Mouse (Mus musculus) kidney, postnatal 0 days (tissue): ENCODE results near the gene Cox7a2. TPM values are rescaled to one million over a fixed set of nuclear protein-coding genes. Genes with fewer than 3 reads are reported as not detected.

Experiments used
- ATAC-seq: fragments of 200-750 bp; cut with Nextera tagmentation; replicated peaks from 2 replicates; pipeline ENCODE4 v1.8.0; 2017; ENCODE audit warnings: low read depth, moderate number of reproducible peaks, moderate TSS enrichment, moderate library complexity; ENCODE audit not compliant: low FRiP score
- DNase-seq: peaks from one replicate; pipeline ENCODE4 v3.0.0-alpha.2; 2016; ENCODE audit warnings: low spot score
- H3K27ac ChIP-seq: fragments of 300-500 bp; sonication (generic); 2 replicates; pipeline ENCODE4 v1.5.1; 2014; ENCODE audit warnings: mild to moderate bottlenecking
- H3K27me3 ChIP-seq: fragments of 300-500 bp; sonication (generic); 2 replicates; pipeline ENCODE4 v1.6.1; 2014; ENCODE audit warnings: low read length, mixed read lengths; ENCODE audit not compliant: insufficient read depth
- H3K36me3 ChIP-seq: fragments of 300-500 bp; sonication (generic); 2 replicates; pipeline ENCODE4 v1.6.1; 2014; ENCODE audit warnings: low read length, mixed read lengths; ENCODE audit not compliant: insufficient read depth
- H3K4me1 ChIP-seq: fragments of 300-500 bp; sonication (generic); replicated peaks from 2 replicates; pipeline ENCODE4 v1.6.1; 2014; ENCODE audit warnings: antibody characterized with exemption, low read length, mixed read lengths; ENCODE audit not compliant: insufficient read depth
- H3K4me2 ChIP-seq: fragments of 300-500 bp; sonication (generic); 2 replicates; pipeline ENCODE4 v1.6.1; 2014; ENCODE audit warnings: mild to moderate bottlenecking, low read length, moderate library complexity, mixed read lengths
- H3K4me3 ChIP-seq: fragments of 300-500 bp; sonication (generic); replicated peaks from 2 replicates; pipeline ENCODE4 v1.5.1; 2014; ENCODE audit warnings: low read depth, low read length
- H3K9ac ChIP-seq: fragments of 300-500 bp; sonication (generic); 2 replicates; pipeline ENCODE4 v1.6.1; 2014; ENCODE audit warnings: low read depth, low read length
- H3K9me3 ChIP-seq: fragments of 300-500 bp; sonication (generic); replicated peaks from 2 replicates; pipeline ENCODE4 v1.6.1; 2016; ENCODE audit warnings: low read length, inconsistent platforms, mixed read lengths
- CTCF ChIP-seq: IDR thresholded peaks from 2 replicates; pipeline ENCODE4 v1.5.1; 2016; ENCODE audit warnings: antibody characterized with exemption, low read depth, mild to moderate bottlenecking, moderate library complexity
- WGBS: fragments of 180-500 bp; shearing (Covaris S2); extraction: QIAGEN DNeasy Blood & Tissue Kit; methylation state at CpG from one replicate; pipeline ENCODE4 v1.1.7; 2014; 5-methylcytosine and 5-hydroxymethylcytosine counted together
- polyA plus RNA-seq: library from polyadenylated mRNA; unstranded; fragments of >200 nt; fragmentation: Nextera tagmentation; extraction: Ambion mirVana; gene quantifications from 2 replicates; pipeline ENCODE4 v1.2.1, GENCODE M21; 2015

Cox7a2 gene
- polyA plus RNA-seq, 1 experiment from 2014 or later, result 1,379 TPM

GRCm38 (mm10) chr9:79766991-79767545 lies 7.4 kb upstream of the Cox7a2 start:
- DNase-seq, result no peak
- Histone ChIP-seq H3K4me3 (no peak overlapping the region), H3K27me3 (no peaks in the 10 kb centered on the region), H3K9me3 (no peaks in the 10 kb centered on the region), H3K9ac (no peak overlapping the region), H3K36me3 (0 out of 2 replicates have a peak, but pooled peaks cover 2% of the 10 kb centered on the region), H3K4me2 (no peak overlapping the region), H3K4me1 (no peaks in the 10 kb centered on the region), H3K27ac (no peak overlapping the region)
- WGBS, result 80% methylated on average over 5 of the region's 5 CpGs
- no peak for TF ChIP-seq CTCF
- ATAC-seq, result peak; percentile 72

DNA sequence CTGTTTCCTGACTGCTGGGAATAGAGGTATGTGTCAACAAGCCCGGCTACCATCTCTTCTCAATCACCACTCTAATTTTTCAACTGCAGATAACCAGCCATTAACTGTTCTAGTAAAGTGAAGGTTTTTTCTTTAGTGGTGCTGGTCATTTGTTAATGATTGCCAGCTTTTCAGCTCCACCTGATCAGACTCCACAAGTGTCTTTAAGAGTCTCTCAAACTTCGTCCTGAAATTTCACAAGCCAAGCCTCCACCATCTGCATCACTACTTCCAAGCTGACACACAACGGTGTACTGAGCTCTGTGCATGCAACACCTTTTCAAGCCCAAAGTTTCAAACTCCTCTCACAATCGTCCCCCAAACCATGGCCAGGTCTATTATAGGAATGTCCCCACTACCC lies 5.7 kb upstream of the Cox7a2 start:
- 0 out of 2 replicates have a peak, but pooled peaks cover 2% of the 10 kb centered on the region for H3K36me3 ChIP-seq
- DNase-seq (no peak), ATAC-seq (no peak)
- no peak overlapping the region for H3K4me3 ChIP-seq
- no peaks in the 10 kb centered on the region for H3K4me1 ChIP-seq
- no peak for TF ChIP-seq CTCF
- WGBS, result 74% methylated on average over 4 of the region's 4 CpGs
- H3K9ac ChIP-seq, result no peak overlapping the region
- no peaks in the 10 kb centered on the region for H3K9me3 ChIP-seq
- no peaks in the 10 kb centered on the region for H3K27me3 ChIP-seq
- no peak overlapping the region for H3K27ac ChIP-seq
- H3K4me2 ChIP-seq, result no peak overlapping the region

- no peak overlapping the region for H3K4me3 ChIP-seq
- WGBS, result 80% methylated on average over 6 of the region's 6 CpGs
- no peak for ATAC-seq
- no peaks in the 10 kb centered on the region for H3K9me3 ChIP-seq
- 0 out of 2 replicates have a peak, but pooled peaks cover 2% of the 10 kb centered on the region for H3K36me3 ChIP-seq
- no peak for TF ChIP-seq CTCF
- no peak overlapping the region for H3K9ac ChIP-seq
- no peak for DNase-seq
- no peak overlapping the region for H3K27ac ChIP-seq
- no peak overlapping the region for H3K4me2 ChIP-seq
- H3K27me3 ChIP-seq, result no peaks in the 10 kb centered on the region
- H3K4me1 ChIP-seq, result 0 out of 2 replicates have a peak, but pooled peaks cover 2% of the 10 kb centered on the region
These were observed 2.8 kb upstream of the Cox7a2 start for GRCm38 (mm10) chr9:79762519-79762918.

- Histone ChIP-seq H3K36me3 (peaks cover 12% of the 10 kb centered on the region; the same call in 1 of the 2 replicates), H3K9me3 (no peaks in the 10 kb centered on the region), H3K4me3 (peak overlapping the region; percentile 89), H3K4me2 (peak overlapping the region; percentile 73), H3K4me1 (0 out of 2 replicates have a peak, but pooled peaks cover 2% of the 10 kb centered on the region), H3K27me3 (no peaks in the 10 kb centered on the region), H3K27ac (peak overlapping the region; percentile 93), H3K9ac (peak overlapping the region; percentile 91)
- no peak for DNase-seq
- WGBS, result 4% methylated on average over 14 of the region's 14 CpGs
- peak; percentile 18 for ATAC-seq
- TF ChIP-seq CTCF, result no peak
These were observed 398 bp upstream of the Cox7a2 start for GRCm38 (mm10) chr9:79760076-79760475.

DNA sequence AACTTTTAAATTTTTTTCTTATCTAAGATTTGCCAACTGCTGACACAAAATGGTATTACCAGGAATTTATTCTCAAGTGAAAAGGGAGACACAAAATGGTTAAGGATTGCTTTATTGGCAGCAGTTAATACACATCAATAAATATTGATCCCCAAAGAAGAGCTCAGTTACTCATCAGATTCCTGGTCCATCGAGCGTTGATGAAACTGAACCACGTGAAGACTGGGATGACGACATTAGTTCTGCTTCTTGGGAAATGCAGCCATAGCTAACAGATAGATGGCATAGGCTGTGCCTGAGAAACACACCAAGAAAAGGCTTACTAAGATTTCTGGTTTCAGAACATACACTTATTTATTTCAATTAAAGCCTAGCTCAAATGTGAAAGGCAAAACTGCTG lies 4.4 kb downstream of the Cox7a2 start:
- WGBS, result 96% methylated on average over 4 of the region's 4 CpGs
- Histone ChIP-seq H3K36me3 (peaks cover 28% of the 10 kb centered on the region), H3K4me1 (0 out of 2 replicates have a peak, but pooled peaks cover 2% of the 10 kb centered on the region), H3K4me3 (no peak overlapping the region), H3K27me3 (no peaks in the 10 kb centered on the region), H3K27ac (no peak overlapping the region), H3K9ac (no peak overlapping the region), H3K9me3 (no peaks in the 10 kb centered on the region), H3K4me2 (no peak overlapping the region)
- DNase-seq (no peak), ATAC-seq (no peak)
- no peak for TF ChIP-seq CTCF

DNA sequence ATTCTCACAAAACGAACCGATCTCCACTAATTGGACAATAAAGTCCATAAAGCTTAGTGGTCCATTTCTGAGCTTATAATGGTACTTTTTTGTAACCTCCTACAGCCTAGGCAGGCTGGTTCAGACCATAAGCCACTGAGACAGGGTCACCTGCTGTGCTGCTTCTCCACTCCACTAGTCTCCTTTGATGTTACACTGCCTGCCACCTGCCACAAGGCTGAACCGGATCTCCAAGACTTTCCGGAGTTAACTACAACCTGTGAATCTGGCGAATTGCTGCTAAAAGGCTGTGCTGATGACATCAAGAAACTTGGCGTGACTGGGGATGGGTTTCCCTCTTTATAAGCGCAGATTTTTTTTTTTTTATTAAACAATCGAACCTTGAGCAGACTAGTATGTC lies 7.8 kb downstream of the Cox7a2 start:
- no peaks in the 10 kb centered on the region for H3K4me1 ChIP-seq
- 38% methylated on average over 8 of the region's 8 CpGs for WGBS
- H3K4me2 ChIP-seq, result no peak overlapping the region
- H3K27ac ChIP-seq, result no peak overlapping the region
- peaks cover 25% of the 10 kb centered on the region for H3K36me3 ChIP-seq
- no peak overlapping the region for H3K9ac ChIP-seq
- H3K9me3 ChIP-seq, result no peaks in the 10 kb centered on the region
- DNase-seq (no peak), ATAC-seq (no peak)
- TF ChIP-seq CTCF, result no peak
- no peaks in the 10 kb centered on the region for H3K27me3 ChIP-seq
- H3K4me3 ChIP-seq, result no peak overlapping the region

DNA sequence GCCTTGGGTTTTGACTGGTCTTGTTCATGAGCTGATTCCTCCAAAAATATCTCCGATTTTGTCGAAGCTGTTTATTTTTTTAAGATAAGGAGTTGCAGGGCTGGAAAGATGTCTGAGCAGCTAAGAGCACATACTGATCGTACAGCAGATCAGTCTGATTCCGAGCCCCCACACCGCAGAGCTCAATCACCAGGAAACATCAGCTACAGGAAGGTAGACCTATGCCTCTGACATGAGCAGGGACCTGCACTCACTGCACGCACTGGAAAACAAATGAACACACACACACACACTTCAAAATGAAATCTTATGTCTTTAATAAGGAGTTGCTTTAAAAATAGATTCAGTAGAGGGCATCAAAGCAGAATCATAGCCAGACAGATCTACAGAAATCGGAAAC lies 9.0 kb downstream of the Cox7a2 start:
- H3K4me3 ChIP-seq, result no peak overlapping the region
- H3K4me2 ChIP-seq, result no peak overlapping the region
- TF ChIP-seq CTCF, result no peak
- 73% methylated on average over 7 of the region's 7 CpGs for WGBS
- DNase-seq (no peak), ATAC-seq (no peak)
- no peak overlapping the region for H3K27ac ChIP-seq
- no peaks in the 10 kb centered on the region for H3K4me1 ChIP-seq
- no peaks in the 10 kb centered on the region for H3K27me3 ChIP-seq
- peaks cover 21% of the 10 kb centered on the region for H3K36me3 ChIP-seq
- no peaks in the 10 kb centered on the region for H3K9me3 ChIP-seq
- no peak overlapping the region; the same call in 1 of the 2 replicates for H3K9ac ChIP-seq
